Mouse (Mus musculus): ENCODE measurements around the gene Olfr15. TPM values are rescaled to one million over a fixed set of nuclear protein-coding genes. Genes with fewer than 3 reads are reported as not detected.

The Olfr15 gene
- not detected in 2 replicates for polyA plus RNA-seq (2012; rRNA removed)

DNA sequence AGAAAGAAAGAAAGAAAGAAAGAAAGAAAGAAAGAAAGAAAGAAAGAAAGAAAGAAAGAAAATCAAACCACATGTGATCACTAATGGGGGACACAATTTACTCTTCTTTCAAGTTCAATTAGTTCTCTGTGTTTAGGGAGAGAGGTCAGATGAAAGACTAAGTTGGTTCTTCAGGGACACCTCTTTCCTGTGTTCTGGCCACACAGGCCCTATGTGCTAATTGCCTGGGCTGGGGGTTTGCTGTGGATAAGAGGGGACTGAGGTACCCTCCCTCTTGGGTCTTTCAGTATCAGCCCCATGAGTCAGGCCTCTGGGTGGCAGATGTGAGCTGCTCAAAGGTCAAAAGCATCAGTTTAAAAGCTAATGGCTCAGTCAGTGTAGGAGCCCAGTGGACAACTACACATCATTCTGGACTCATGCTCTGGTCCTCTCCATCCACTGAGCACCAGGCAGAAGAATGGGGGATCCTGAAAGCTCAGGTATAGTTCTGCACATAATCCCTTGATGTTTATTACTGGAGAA lies at the start of gene Olfr15:
Gene Olfr15 (plus strand): TSS at position 291 of the 522 bp plus-strand sequence.

DNA sequence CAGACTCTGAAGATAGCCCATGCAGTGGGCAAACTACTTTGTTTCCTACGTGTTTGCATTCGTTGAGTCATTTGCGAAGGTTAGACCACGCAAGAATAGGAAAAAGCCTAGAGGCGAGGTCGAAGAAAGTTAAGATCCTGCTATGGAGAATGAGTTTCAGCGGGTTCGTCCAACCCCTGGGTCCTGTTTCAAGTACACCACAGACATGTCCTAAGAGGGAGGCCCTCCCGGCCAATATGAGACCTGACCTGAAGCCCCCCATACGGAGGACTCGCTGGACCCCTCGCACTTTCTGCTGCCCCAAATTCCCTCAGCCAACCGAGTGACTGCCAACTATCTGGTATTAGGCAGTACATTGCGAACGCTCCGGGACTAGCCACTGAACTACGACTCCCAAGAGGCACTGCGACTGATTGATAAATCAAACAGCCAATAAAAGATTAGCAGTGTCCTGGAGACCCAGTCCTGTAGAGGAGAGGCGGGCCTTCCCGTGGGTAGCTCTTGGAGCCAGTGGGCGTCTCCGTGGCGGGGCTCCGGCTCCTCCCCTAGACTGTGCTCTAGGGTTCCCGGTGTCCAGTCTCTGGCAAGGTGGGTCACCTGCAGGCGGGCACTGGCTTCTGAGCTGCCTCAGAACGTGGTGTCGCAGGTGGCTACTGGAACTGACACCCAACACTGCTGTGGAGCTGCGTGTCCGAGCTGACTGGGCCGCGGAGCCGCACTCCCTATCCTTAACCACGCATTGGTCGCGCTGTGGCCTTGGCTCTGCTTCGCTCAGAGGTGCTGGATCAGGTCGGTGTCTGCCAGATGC lies 16.2 kb downstream of the Olfr15 start, which contains the start of gene Zfp174:
Gene Zfp174 (plus strand): TSS at position 558 of the 808 bp plus-strand sequence.

DNA sequence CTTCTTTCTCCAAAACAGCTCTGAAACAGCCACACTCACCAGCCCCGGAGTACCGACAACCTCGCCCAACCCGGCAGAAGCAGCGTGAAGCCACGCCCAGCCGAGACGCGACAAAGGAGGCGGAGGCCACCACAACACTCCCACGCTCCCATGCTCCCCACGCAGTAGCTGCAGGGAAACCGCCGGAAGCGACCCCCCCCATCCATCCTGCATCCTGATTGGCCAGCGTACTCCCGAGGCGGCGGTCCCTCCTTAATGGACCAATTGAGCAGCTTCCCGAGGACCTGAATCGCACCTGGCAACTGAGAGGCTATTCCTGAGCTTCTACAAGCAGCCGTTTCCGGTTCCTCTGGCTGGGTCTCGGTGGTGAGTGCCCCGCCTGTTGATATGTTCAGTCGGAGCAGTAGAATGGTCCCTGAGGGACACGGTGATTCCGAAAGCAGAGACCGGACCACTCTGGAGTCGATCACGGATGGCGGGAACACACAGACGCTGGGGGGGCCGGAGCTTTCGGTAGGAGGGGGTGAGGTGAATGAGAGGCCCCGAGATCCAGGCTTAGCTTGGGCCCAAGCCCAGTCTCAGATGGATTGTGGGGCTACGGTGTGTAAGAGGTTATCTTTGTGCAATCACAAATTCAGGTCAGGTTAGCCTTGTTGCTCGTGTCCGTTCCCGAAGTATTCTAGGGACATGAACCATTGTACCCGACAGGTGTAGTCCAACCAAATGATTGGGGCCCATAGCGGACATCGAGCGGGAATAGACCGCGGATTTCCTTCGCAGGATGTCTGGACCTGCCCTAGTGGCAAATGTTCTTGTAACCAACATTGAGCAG lies 41.8 kb downstream of the Olfr15 start, which contains the start of gene Naa60:
Gene Naa60 (plus strand): TSS at position 160 of the 832 bp plus-strand sequence.

DNA sequence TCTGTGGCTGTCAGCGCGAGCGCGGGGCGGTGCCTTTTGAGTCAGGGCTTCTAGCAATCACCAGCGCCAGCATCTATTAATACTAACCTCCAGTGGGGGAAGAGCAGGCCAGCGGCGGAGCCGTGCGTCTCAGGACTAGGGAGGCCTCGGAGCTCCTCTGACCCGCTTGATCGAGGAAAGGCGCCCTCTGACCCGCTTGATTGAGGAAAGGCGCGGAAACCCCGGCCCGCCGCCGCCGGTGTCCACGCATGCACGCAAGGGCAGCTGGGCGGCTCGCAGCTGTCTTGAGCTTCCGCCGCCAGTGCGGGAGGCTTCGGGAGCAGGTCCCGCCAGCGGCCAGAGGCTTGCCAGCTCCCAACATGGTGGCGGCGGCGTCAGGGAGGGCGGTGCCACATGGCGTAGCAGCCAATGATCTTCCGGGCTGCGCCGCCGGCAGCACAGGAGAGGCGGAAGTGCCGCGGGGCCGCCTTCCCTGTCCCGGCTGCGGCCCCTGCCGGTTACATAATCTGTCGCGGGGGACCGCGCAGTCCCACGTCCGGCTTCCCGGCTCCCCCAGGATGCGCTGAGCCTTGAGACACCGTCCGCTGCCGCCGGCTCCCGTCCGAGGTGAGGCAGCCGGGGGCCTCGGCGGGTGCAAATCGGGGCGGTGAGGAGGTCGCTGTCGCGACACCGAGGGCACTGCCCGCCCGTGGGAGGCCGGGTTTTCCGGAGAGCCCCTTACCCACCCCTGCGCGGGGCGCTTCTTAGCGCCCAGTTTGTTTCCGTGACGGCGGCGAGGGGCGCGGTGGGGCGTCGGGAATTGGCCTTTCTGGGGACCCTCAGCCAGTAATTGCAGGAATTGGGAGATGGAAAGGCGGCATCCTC lies 53.8 kb downstream of the Olfr15 start, which contains the start of the genes Zfp597 and Gm20695:
Gene Zfp597 (minus strand): TSS at position 361 of the 864 bp plus-strand sequence.
Gene Gm20695 (plus strand): TSS at position 448 of the 864 bp plus-strand sequence.

Other genes with a start within 250 kb of the Olfr15 start
- not detected in 2 replicates for gene Olfr161, start 239.8 kb upstream of the Olfr15 start, polyA plus RNA-seq (2012; rRNA removed)
- gene Mefv, start 112.8 kb upstream of the Olfr15 start, polyA plus RNA-seq (2012; rRNA removed), result 0.08 TPM in 1 of 2 replicates, not detected in the other
- gene Zfp263, start 86.8 kb upstream of the Olfr15 start, polyA plus RNA-seq (2012; rRNA removed), result 17.1 and 18.3 TPM in 2 replicates
- 2.8 and 2.9 TPM in 2 replicates for gene Zfp174, start 16.4 kb downstream of the Olfr15 start, polyA plus RNA-seq (2012; rRNA removed)
- gene Naa60, start 41.5 kb downstream of the Olfr15 start, polyA plus RNA-seq (2012; rRNA removed), result 68.9 and 73.7 TPM in 2 replicates
- 11.7 TPM in 2 replicates for gene Zfp597, start 53.7 kb downstream of the Olfr15 start, polyA plus RNA-seq (2012; rRNA removed)
- 0.74 and 1.3 TPM in 2 replicates for gene Gm20695, start 53.8 kb downstream of the Olfr15 start, polyA plus RNA-seq (2012; rRNA removed)
- gene 1700037C18Rik, start 77.8 kb downstream of the Olfr15 start, polyA plus RNA-seq (2012; rRNA removed), result 6.3 and 8.0 TPM in 2 replicates
- gene Cluap1, start 77.9 kb downstream of the Olfr15 start, polyA plus RNA-seq (2012; rRNA removed), result 29.9 and 34.1 TPM in 2 replicates
- gene Nlrc3, start 145.8 kb downstream of the Olfr15 start, polyA plus RNA-seq (2012; rRNA removed), result 1.7 and 2.0 TPM in 2 replicates
- gene Slx4, start 172.9 kb downstream of the Olfr15 start, polyA plus RNA-seq (2012; rRNA removed), result 55.3 and 57.0 TPM in 2 replicates
- gene Dnase1, start 206.1 kb downstream of the Olfr15 start, polyA plus RNA-seq (2012; rRNA removed), result 0.16 and 0.22 TPM in 2 replicates
- gene Trap1, start 246.9 kb downstream of the Olfr15 start, polyA plus RNA-seq (2012; rRNA removed), result 67.3 and 67.4 TPM in 2 replicates